Comparison of ENCODE assay signal across 7 mouse cellular contexts in the genomic region with DNA sequence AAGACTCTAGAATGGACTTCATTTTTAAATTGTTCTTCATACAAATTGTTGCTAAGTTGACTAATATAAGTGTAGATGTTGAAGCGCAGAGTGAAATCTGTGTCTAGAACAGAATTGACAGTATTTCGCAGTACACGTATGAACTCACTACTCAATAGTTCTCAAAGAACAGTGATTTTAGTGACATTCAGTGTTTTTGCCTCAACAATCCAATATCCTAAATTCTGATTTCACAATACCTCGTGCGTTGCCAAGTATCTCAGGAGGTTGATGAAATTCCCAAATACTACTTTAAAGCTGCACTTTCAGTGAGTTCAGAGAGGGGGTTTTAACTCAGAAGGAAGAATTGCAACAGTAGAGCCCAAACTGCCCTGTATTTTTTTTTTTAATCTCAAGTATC. TPM values are rescaled to one million over a fixed set of nuclear protein-coding genes. Genes with fewer than 3 reads are reported as not detected.
DNase-seq lines count a peak whose midpoint lies in the region; ATAC-seq lines count a peak whose summit lies in the region.

No protein-coding gene starts in this region.

- H3K36me3 ChIP-seq in neural tube, embryonic 11.5 days (ENCODE audit: control insufficient read depth, insufficient read depth, low read length) = peaks cover 5% of the 10 kb centered on the region
- peaks cover 37% of the 10 kb centered on the region for H3K36me3 ChIP-seq in heart, embryonic 15.5 days
- H3K36me3 ChIP-seq in liver, embryonic 16.5 days (ENCODE audit: control insufficient read depth, insufficient read depth) = peaks cover 15% of the 10 kb centered on the region

- DNase-seq in neural tube, embryonic 11.5 days (ENCODE audit: low spot score) = no peak
- DNase-seq in neural tube, embryonic 10.5 days (ENCODE audit: extremely low spot score, low spot score) = no peak
- DNase-seq in frontal cortex, postnatal 36 days (ENCODE audit: low spot score in 2 of 2) = no peak
- no peak for DNase-seq in spleen, postnatal 10 days (ENCODE audit: low spot score in 2 of 2)

- H3K27ac ChIP-seq in neural tube, embryonic 11.5 days (ENCODE audit: low read depth, low read length) = no peak overlapping the region
- 0 out of 2 replicates have a peak overlapping the region, but pooled peaks have one; percentile 88 for H3K27ac ChIP-seq in heart, embryonic 15.5 days
- no peak overlapping the region for H3K27ac ChIP-seq in liver, embryonic 16.5 days (ENCODE audit: low read length)

- WGBS in neural tube, embryonic 11.5 days = 93% methylated on average over 5 of the region's 5 CpGs
- 86% methylated on average over 5 of the region's 5 CpGs for WGBS in heart, embryonic 15.5 days
- WGBS in liver, embryonic 16.5 days (ENCODE audit: insufficient replicate concordance) = 82% methylated on average over 5 of the region's 5 CpGs

- H3K4me2 ChIP-seq in neural tube, embryonic 11.5 days (ENCODE audit: low read depth) = peak overlapping the region; percentile 57
- H3K4me2 ChIP-seq in heart, embryonic 15.5 days = peak overlapping the region; percentile 69
- peak overlapping the region; percentile 78 for H3K4me2 ChIP-seq in liver, embryonic 16.5 days (ENCODE audit: low read depth, low read length)

- no peaks in the 10 kb centered on the region for H3K9me3 ChIP-seq in neural tube, embryonic 11.5 days (ENCODE audit: control insufficient read depth, low read length)
- H3K9me3 ChIP-seq in heart, embryonic 15.5 days (replicated peaks) = no peaks in the 10 kb centered on the region
- H3K9me3 ChIP-seq in liver, embryonic 16.5 days (replicated peaks; ENCODE audit: control insufficient read depth, low read length) = no peaks in the 10 kb centered on the region

- no peak overlapping the region; the same call in 1 of the 2 replicates for H3K9ac ChIP-seq in neural tube, embryonic 11.5 days (ENCODE audit: low read length)
- peak overlapping the region; percentile 88; the same call in 1 of the 2 replicates for H3K9ac ChIP-seq in heart, embryonic 15.5 days
- peak overlapping the region; percentile 88; the same call in 1 of the 2 replicates for H3K9ac ChIP-seq in liver, embryonic 16.5 days (ENCODE audit: low read depth, low read length)

- peak overlapping the region; percentile 65 for H3K4me3 ChIP-seq in neural tube, embryonic 11.5 days (ENCODE audit: low read depth, low read length)
- peak overlapping the region; percentile 82 for H3K4me3 ChIP-seq in heart, embryonic 15.5 days
- H3K4me3 ChIP-seq in liver, embryonic 16.5 days (ENCODE audit: low read depth, low read length) = peak overlapping the region; percentile 83

- H3K27me3 ChIP-seq in neural tube, embryonic 11.5 days (ENCODE audit: control insufficient read depth, insufficient read depth, low read length) = no peaks in the 10 kb centered on the region
- no peaks in the 10 kb centered on the region for H3K27me3 ChIP-seq in heart, embryonic 15.5 days
- H3K27me3 ChIP-seq in liver, embryonic 16.5 days (ENCODE audit: control insufficient read depth, insufficient read depth, low read depth, low read length) = no peaks in the 10 kb centered on the region

- H3K4me1 ChIP-seq in neural tube, embryonic 11.5 days (ENCODE audit: control insufficient read depth, insufficient read depth, low read length) = no peaks in the 10 kb centered on the region
- H3K4me1 ChIP-seq in heart, embryonic 15.5 days (replicated peaks) = peaks cover 18% of the 10 kb centered on the region
- H3K4me1 ChIP-seq in liver, embryonic 16.5 days (ENCODE audit: control insufficient read depth, low read depth, low read length) = peaks cover 17% of the 10 kb centered on the region

- ATAC-seq in neural tube, embryonic 11.5 days (ENCODE audit: insufficient read depth, low FRiP score, low TSS enrichment) = no peak
- ATAC-seq in heart, embryonic 15.5 days (replicated peaks; ENCODE audit: insufficient number of reproducible peaks, insufficient read depth, low FRiP score, low read depth) = no peak
- no peak for ATAC-seq in liver, embryonic 16.5 days (ENCODE audit: low read depth)
- no peak for ATAC-seq in megakaryocyte progenitor cell, adult 5-6 weeks (replicated peaks; ENCODE audit: poor library complexity)

RNA-seq across cellular contexts. Expression of a gene that starts 1.4 kb away (rescaled TPM):
- 288 and 291 TPM in 2 replicates for polyA plus RNA-seq in neural tube, embryonic 11.5 days (2014; fragmentation: Nextera tagmentation; extraction: Ambion mirVana)
- polyA plus RNA-seq in heart, embryonic 15.5 days (2015; fragmentation: Nextera tagmentation; extraction: Ambion mirVana) = 231 and 234 TPM in 2 replicates
- 109 and 117 TPM in 2 replicates for polyA plus RNA-seq in liver, embryonic 16.5 days (2015; fragmentation: Nextera tagmentation; extraction: Ambion mirVana)
- total RNA-seq in megakaryocyte progenitor cell, adult 5-6 weeks (2015) = 155 and 176 TPM in 2 replicates
- total RNA-seq in megakaryocyte progenitor cell, adult 5-6 weeks (2017) = 170 and 182 TPM in 2 replicates

RNA-seq across cellular contexts. Expression of a gene that starts 37.3 kb away (rescaled TPM):
- 20.6 and 22.5 TPM in 2 replicates for polyA plus RNA-seq in neural tube, embryonic 11.5 days (2014; fragmentation: Nextera tagmentation; extraction: Ambion mirVana)
- polyA plus RNA-seq in heart, embryonic 15.5 days (2015; fragmentation: Nextera tagmentation; extraction: Ambion mirVana) = 11.4 and 14.5 TPM in 2 replicates
- 1.5 and 1.6 TPM in 2 replicates for polyA plus RNA-seq in liver, embryonic 16.5 days (2015; fragmentation: Nextera tagmentation; extraction: Ambion mirVana)
- total RNA-seq in megakaryocyte progenitor cell, adult 5-6 weeks (2015) = not detected in 2 replicates
- not detected in 2 replicates for total RNA-seq in megakaryocyte progenitor cell, adult 5-6 weeks (2017)

RNA-seq across cellular contexts. Expression of a gene that starts 56.2 kb away (rescaled TPM):
- polyA plus RNA-seq in neural tube, embryonic 11.5 days (2014; fragmentation: Nextera tagmentation; extraction: Ambion mirVana) = 48.2 and 49.5 TPM in 2 replicates
- polyA plus RNA-seq in heart, embryonic 15.5 days (2015; fragmentation: Nextera tagmentation; extraction: Ambion mirVana) = 22.5 and 29.2 TPM in 2 replicates
- 15.7 TPM in 2 replicates for polyA plus RNA-seq in liver, embryonic 16.5 days (2015; fragmentation: Nextera tagmentation; extraction: Ambion mirVana)
- 10.0 and 16.4 TPM in 2 replicates for total RNA-seq in megakaryocyte progenitor cell, adult 5-6 weeks (2015)
- total RNA-seq in megakaryocyte progenitor cell, adult 5-6 weeks (2017) = 15.1 and 17.6 TPM in 2 replicates

RNA-seq across cellular contexts. Expression of a gene that starts 56.3 kb away (rescaled TPM):
- polyA plus RNA-seq in neural tube, embryonic 11.5 days (2014; fragmentation: Nextera tagmentation; extraction: Ambion mirVana) = 187 and 191 TPM in 2 replicates
- polyA plus RNA-seq in heart, embryonic 15.5 days (2015; fragmentation: Nextera tagmentation; extraction: Ambion mirVana) = 355 and 388 TPM in 2 replicates
- polyA plus RNA-seq in liver, embryonic 16.5 days (2015; fragmentation: Nextera tagmentation; extraction: Ambion mirVana) = 143 and 146 TPM in 2 replicates
- 156 and 172 TPM in 2 replicates for total RNA-seq in megakaryocyte progenitor cell, adult 5-6 weeks (2015)
- 68.0 and 89.2 TPM in 2 replicates for total RNA-seq in megakaryocyte progenitor cell, adult 5-6 weeks (2017)
